Mouse (Mus musculus) neural tube, embryonic 11.5 days (tissue): Measurements from ENCODE around the gene Brca2. TPM values are rescaled to one million over a fixed set of nuclear protein-coding genes. Genes with fewer than 3 reads are reported as not detected.

ENCODE experiments used
- ATAC-seq: fragments of 200-750 bp; cut with Nextera tagmentation; 2 replicates; pipeline ENCODE4 v1.8.0; 2017; ENCODE audit warnings: moderate number of reproducible peaks, mild to moderate bottlenecking, moderate TSS enrichment, moderate library complexity; ENCODE audit not compliant: insufficient read depth, low FRiP score, low TSS enrichment
- DNase-seq: peaks from one replicate; pipeline ENCODE4 v3.0.0-alpha.2; 2015; ENCODE audit warnings: low spot score
- H3K27ac ChIP-seq: fragments of 300-500 bp; sonication (generic); 2 replicates; pipeline ENCODE4 v1.5.1; 2014; ENCODE audit warnings: low read depth, mild to moderate bottlenecking, low read length
- H3K27me3 ChIP-seq: fragments of 300-500 bp; sonication (generic); 2 replicates; pipeline ENCODE4 v1.6.1; 2014; ENCODE audit warnings: mild to moderate bottlenecking, low read length, mixed read lengths; ENCODE audit not compliant: control insufficient read depth, insufficient read depth
- H3K36me3 ChIP-seq: fragments of 300-500 bp; sonication (generic); 2 replicates; pipeline ENCODE4 v1.6.1; 2014; ENCODE audit warnings: mild to moderate bottlenecking, low read length, moderate library complexity, mixed read lengths; ENCODE audit not compliant: control insufficient read depth, insufficient read depth
- H3K4me1 ChIP-seq: fragments of 300-500 bp; sonication (generic); 2 replicates; pipeline ENCODE4 v1.6.1; 2014; ENCODE audit warnings: low read length, mixed read lengths; ENCODE audit not compliant: control insufficient read depth, insufficient read depth
- H3K4me2 ChIP-seq: fragments of 300-500 bp; sonication (generic); 2 replicates; pipeline ENCODE4 v1.6.1; 2014; ENCODE audit warnings: low read depth, mild to moderate bottlenecking, moderate library complexity
- H3K4me3 ChIP-seq: fragments of 300-500 bp; sonication (generic); 2 replicates; pipeline ENCODE4 v1.5.1; 2014; ENCODE audit warnings: low read depth, low read length
- H3K9ac ChIP-seq: fragments of 300-500 bp; sonication (generic); 2 replicates; pipeline ENCODE4 v1.6.1; 2014; ENCODE audit warnings: mild to moderate bottlenecking, low read length
- H3K9me3 ChIP-seq: fragments of 300-500 bp; sonication (generic); 2 replicates; pipeline ENCODE4 v1.6.1; 2016; ENCODE audit warnings: low read length; ENCODE audit not compliant: control insufficient read depth
- WGBS: fragments of 180-500 bp; shearing (Covaris S2); extraction: QIAGEN DNeasy Blood & Tissue Kit; methylation state at CpG from one replicate; pipeline ENCODE4 v1.1.7; 2014; 5-methylcytosine and 5-hydroxymethylcytosine counted together
- polyA plus RNA-seq: library from polyadenylated mRNA; unstranded; fragments of >200 nt; fragmentation: Nextera tagmentation; extraction: Ambion mirVana; gene quantifications from 2 replicates; pipeline ENCODE4 v1.2.1, GENCODE M21; 2014

The Brca2 gene
- polyA plus RNA-seq, 1 experiment from 2014 or later, result 20.1 TPM

- Histone ChIP-seq H3K9me3 (no peaks in the 10 kb centered on the region), H3K4me2 (no peak overlapping the region), H3K36me3 (no peaks in the 10 kb centered on the region), H3K27me3 (no peaks in the 10 kb centered on the region), H3K27ac (no peak overlapping the region), H3K4me3 (no peak overlapping the region), H3K4me1 (no peaks in the 10 kb centered on the region), H3K9ac (no peak overlapping the region)
- ATAC-seq, result no peak
- WGBS, result 87% methylated on average over 6 of the region's 6 CpGs
- no peak for DNase-seq
Measured at GRCm38 (mm10) chr5:150510451-150511225, 11.8 kb upstream of the Brca2 start.

GRCm38 (mm10) chr5:150513264-150513663, 9.2 kb upstream of the Brca2 start:
- H3K9ac ChIP-seq, result no peak overlapping the region
- ATAC-seq, result no peak
- no peak overlapping the region for H3K4me3 ChIP-seq
- no peaks in the 10 kb centered on the region for H3K4me1 ChIP-seq
- no peaks in the 10 kb centered on the region for H3K27me3 ChIP-seq
- WGBS, result 77% methylated on average over 4 of the region's 4 CpGs
- no peak overlapping the region for H3K4me2 ChIP-seq
- no peaks in the 10 kb centered on the region for H3K9me3 ChIP-seq
- H3K36me3 ChIP-seq, result no peaks in the 10 kb centered on the region
- no peak for DNase-seq
- no peak overlapping the region for H3K27ac ChIP-seq

- H3K27ac ChIP-seq, result no peak overlapping the region
- no peaks in the 10 kb centered on the region for H3K27me3 ChIP-seq
- no peak overlapping the region for H3K9ac ChIP-seq
- H3K4me3 ChIP-seq, result no peak overlapping the region
- ATAC-seq (no peak), DNase-seq (no peak)
- H3K36me3 ChIP-seq, result no peaks in the 10 kb centered on the region
- H3K4me2 ChIP-seq, result no peak overlapping the region
- no peaks in the 10 kb centered on the region for H3K4me1 ChIP-seq
- 92% methylated on average over 1 of the region's 1 CpGs for WGBS
- no peaks in the 10 kb centered on the region for H3K9me3 ChIP-seq
Measured at GRCm38 (mm10) chr5:150514027-150514426, 8.4 kb upstream of the Brca2 start.

DNA sequence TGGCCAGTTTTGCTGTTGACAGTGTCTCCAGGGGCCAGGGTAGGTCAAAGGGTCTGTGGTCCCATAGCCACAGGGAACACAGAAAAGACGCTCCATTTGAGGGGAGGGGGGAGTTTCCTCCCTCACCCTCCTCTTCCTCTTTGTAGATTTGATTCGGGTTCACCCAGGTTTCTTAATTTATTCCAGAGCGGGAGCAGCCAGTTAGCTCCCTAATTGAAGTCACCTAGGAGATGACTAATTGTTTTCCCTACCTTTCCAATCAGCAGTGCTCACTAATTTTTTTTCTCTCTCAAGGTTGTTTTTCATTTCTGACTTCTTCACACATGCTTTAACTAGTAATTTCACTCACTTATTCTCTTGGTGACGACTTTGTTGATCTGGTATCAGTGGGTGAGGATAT, 4.4 kb upstream of the Brca2 start, which contains the start of gene Zar1l:
Gene Zar1l (minus strand): TSS at position 101 of the 400 bp plus-strand sequence.
- Histone ChIP-seq H3K27me3 (no peaks in the 10 kb centered on the region), H3K4me3 (no peak within 1 kb of the TSS), H3K4me2 (no peak within 1 kb of the TSS), H3K36me3 (no peaks in the 10 kb centered on the region), H3K27ac (no peak within 1 kb of the TSS), H3K4me1 (no peaks in the 10 kb centered on the region), H3K9me3 (no peaks in the 10 kb centered on the region), H3K9ac (no peak within 1 kb of the TSS)
- 67% methylated on average over 4 of the region's 4 CpGs for WGBS
- no peak for DNase-seq
- no peak for ATAC-seq

DNA sequence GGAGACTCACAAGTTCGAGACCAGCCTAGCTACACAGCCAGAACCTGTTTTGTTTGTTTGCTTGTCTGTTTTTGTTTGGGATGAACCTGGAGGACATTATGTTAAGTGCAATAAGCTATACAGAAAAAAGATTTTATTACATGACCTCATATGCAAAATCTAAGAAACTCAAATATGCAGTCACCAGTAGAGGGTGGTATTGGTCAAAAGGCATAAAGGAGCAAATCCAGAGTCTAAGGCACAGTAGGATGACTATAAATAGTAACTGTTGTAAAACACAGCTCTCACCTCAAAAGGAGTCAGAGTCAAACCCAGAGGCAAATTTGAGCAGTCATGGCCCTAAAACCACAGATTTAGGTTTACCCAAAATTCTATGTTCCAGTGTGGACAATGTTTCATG, 2.9 kb upstream of the Brca2 start:
- Histone ChIP-seq H3K9me3 (no peaks in the 10 kb centered on the region), H3K4me1 (no peaks in the 10 kb centered on the region), H3K4me2 (no peak overlapping the region), H3K36me3 (no peaks in the 10 kb centered on the region), H3K9ac (no peak overlapping the region), H3K27ac (no peak overlapping the region), H3K27me3 (no peaks in the 10 kb centered on the region), H3K4me3 (no peak overlapping the region)
- WGBS, result 88% methylated on average over 1 of the region's 1 CpGs
- DNase-seq (no peak), ATAC-seq (no peak)

- Histone ChIP-seq H3K9me3 (no peaks in the 10 kb centered on the region), H3K9ac (peak overlapping the region; percentile 92), H3K4me1 (no peaks in the 10 kb centered on the region), H3K27me3 (no peaks in the 10 kb centered on the region), H3K27ac (0 out of 2 replicates have a peak overlapping the region, but pooled peaks have one; percentile 9), H3K4me2 (peak overlapping the region; percentile 54), H3K36me3 (no peaks in the 10 kb centered on the region), H3K4me3 (peak overlapping the region; percentile 79)
- ATAC-seq (no peak; the same call in 1 of the 2 replicates), DNase-seq (no peak)
- 12% methylated on average over 11 of the region's 11 CpGs for WGBS
Measured at GRCm38 (mm10) chr5:150522867-150523234, 421 bp downstream of the Brca2 start.

- Histone ChIP-seq H3K36me3 (no peaks in the 10 kb centered on the region), H3K4me2 (no peak overlapping the region), H3K4me1 (no peaks in the 10 kb centered on the region), H3K4me3 (no peak overlapping the region), H3K27ac (no peak overlapping the region), H3K9ac (no peak overlapping the region), H3K27me3 (no peaks in the 10 kb centered on the region), H3K9me3 (no peaks in the 10 kb centered on the region)
- DNase-seq (no peak), ATAC-seq (no peak)
- 81% methylated on average over 2 of the region's 2 CpGs for WGBS
Measured at GRCm38 (mm10) chr5:150525239-150525638, 2.8 kb downstream of the Brca2 start.

- no peak overlapping the region for H3K4me2 ChIP-seq
- H3K27ac ChIP-seq, result no peak overlapping the region
- no peaks in the 10 kb centered on the region for H3K4me1 ChIP-seq
- no peaks in the 10 kb centered on the region for H3K27me3 ChIP-seq
- WGBS, result 98% methylated on average over 1 of the region's 1 CpGs
- peaks cover 12% of the 10 kb centered on the region for H3K36me3 ChIP-seq
- DNase-seq (no peak), ATAC-seq (no peak)
- no peak overlapping the region for H3K9ac ChIP-seq
- no peaks in the 10 kb centered on the region for H3K9me3 ChIP-seq
- no peak overlapping the region for H3K4me3 ChIP-seq
Measured at GRCm38 (mm10) chr5:150541302-150541701, 18.9 kb downstream of the Brca2 start.

DNA sequence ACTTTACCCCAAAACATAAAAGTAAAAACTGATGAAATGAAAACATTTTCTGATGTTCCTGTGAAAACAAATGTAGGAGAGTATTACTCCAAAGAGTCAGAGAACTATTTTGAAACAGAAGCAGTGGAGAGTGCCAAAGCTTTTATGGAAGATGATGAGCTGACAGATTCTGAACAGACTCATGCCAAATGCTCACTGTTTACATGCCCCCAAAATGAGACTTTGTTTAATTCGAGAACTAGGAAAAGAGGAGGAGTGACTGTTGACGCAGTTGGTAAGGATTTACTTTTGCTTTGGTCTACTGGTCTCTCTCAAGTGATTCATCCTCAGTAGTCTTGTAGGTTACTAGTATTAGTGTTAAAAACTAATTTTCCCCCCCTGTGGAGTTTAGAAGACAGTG, 20.8 kb downstream of the Brca2 start:
- Histone ChIP-seq H3K4me3 (no peak overlapping the region), H3K4me1 (no peaks in the 10 kb centered on the region), H3K27ac (no peak overlapping the region), H3K27me3 (no peaks in the 10 kb centered on the region), H3K36me3 (peaks cover 12% of the 10 kb centered on the region), H3K9me3 (no peaks in the 10 kb centered on the region), H3K4me2 (no peak overlapping the region), H3K9ac (no peak overlapping the region)
- WGBS, result 95% methylated on average over 2 of the region's 2 CpGs
- no peak for DNase-seq
- ATAC-seq, result no peak
